Mouse (Mus musculus): ENCODE data around the gene Nalcn. TPM values are rescaled to one million over a fixed set of nuclear protein-coding genes. Genes with fewer than 3 reads are reported as not detected.

The Nalcn gene
- polyA plus RNA-seq, 1 experiment from 2014 or later = 4.8 TPM

- no peak overlapping the region for H3K27ac ChIP-seq (replicated peaks)
- ATAC-seq (ENCODE audit: low FRiP score, low read depth) = 0 out of 2 replicates have a peak, but pooled peaks have one; percentile 38
- no peak overlapping the region for H3K4me3 ChIP-seq
- no peaks in the 10 kb centered on the region for H3K9me3 ChIP-seq
- no peaks in the 10 kb centered on the region for H3K27me3 ChIP-seq
- no peaks in the 10 kb centered on the region for H3K36me3 ChIP-seq
- H3K9ac ChIP-seq (replicated peaks) = no peak overlapping the region
- 88% methylated on average over 4 of the region's 4 CpGs for WGBS
- H3K4me1 ChIP-seq = no peaks in the 10 kb centered on the region
- H3K4me2 ChIP-seq (replicated peaks) = no peak overlapping the region
Measured at GRCm38 (mm10) chr14:123291118-123292007, 335.6 kb downstream of the Nalcn start.

GRCm38 (mm10) chr14:123282165-123282564 lies 344.8 kb downstream of the Nalcn start:
- ATAC-seq (ENCODE audit: low FRiP score, low read depth) = no peak
- Histone ChIP-seq H3K27me3 (no peaks in the 10 kb centered on the region), H3K27ac (replicated peaks) (no peak overlapping the region), H3K36me3 (no peaks in the 10 kb centered on the region), H3K4me3 (no peak overlapping the region), H3K9me3 (no peaks in the 10 kb centered on the region), H3K4me2 (replicated peaks) (no peak overlapping the region), H3K4me1 (no peaks in the 10 kb centered on the region), H3K9ac (replicated peaks) (no peak overlapping the region)

- WGBS = 88% methylated on average over 2 of the region's 2 CpGs
- no peak for ATAC-seq (ENCODE audit: low FRiP score, low read depth)
- no peaks in the 10 kb centered on the region for H3K9me3 ChIP-seq
Measured at GRCm38 (mm10) chr14:123272121-123272520, 354.8 kb downstream of the Nalcn start.

GRCm38 (mm10) chr14:123240738-123241137 lies 386.2 kb downstream of the Nalcn start:
- Histone ChIP-seq H3K4me3 (no peak overlapping the region), H3K9me3 (no peaks in the 10 kb centered on the region), H3K27ac (replicated peaks) (no peak overlapping the region), H3K4me2 (replicated peaks) (no peak overlapping the region), H3K4me1 (no peaks in the 10 kb centered on the region), H3K36me3 (no peaks in the 10 kb centered on the region), H3K27me3 (no peaks in the 10 kb centered on the region), H3K9ac (replicated peaks) (no peak overlapping the region)
- ATAC-seq (ENCODE audit: low FRiP score, low read depth) = no peak
- WGBS = 70% methylated on average over 1 of the region's 1 CpGs

More at GRCm38 (mm10) chr14:123272121-123272520, 354.8 kb downstream of the Nalcn start:
- Histone ChIP-seq H3K4me1 (no peaks in the 10 kb centered on the region), H3K4me3 (no peak overlapping the region), H3K4me2 (replicated peaks) (no peak overlapping the region), H3K27ac (replicated peaks) (no peak overlapping the region), H3K9ac (replicated peaks) (no peak overlapping the region), H3K36me3 (no peaks in the 10 kb centered on the region), H3K27me3 (no peaks in the 10 kb centered on the region)

- Histone ChIP-seq H3K4me2 (replicated peaks) (no peak overlapping the region), H3K36me3 (no peaks in the 10 kb centered on the region), H3K4me1 (no peaks in the 10 kb centered on the region), H3K27me3 (no peaks in the 10 kb centered on the region), H3K9ac (replicated peaks) (no peak overlapping the region), H3K27ac (replicated peaks) (no peak overlapping the region), H3K4me3 (no peak overlapping the region), H3K9me3 (no peaks in the 10 kb centered on the region)
- 8% methylated on average over 2 of the region's 2 CpGs for WGBS
- 0 out of 2 replicates have a peak, but pooled peaks have one; percentile 34 for ATAC-seq (ENCODE audit: low FRiP score, low read depth)
Measured at GRCm38 (mm10) chr14:123239945-123240344, 387.0 kb downstream of the Nalcn start.

GRCm38 (mm10) chr14:123237002-123237401 lies 389.9 kb downstream of the Nalcn start:
- H3K4me3 ChIP-seq = no peak overlapping the region
- no peak for ATAC-seq (ENCODE audit: low FRiP score, low read depth)

GRCm38 (mm10) chr14:123232630-123233206 lies 394.2 kb downstream of the Nalcn start:
- Histone ChIP-seq H3K4me3 (no peak overlapping the region), H3K27me3 (no peaks in the 10 kb centered on the region), H3K4me1 (no peaks in the 10 kb centered on the region), H3K27ac (replicated peaks) (no peak overlapping the region), H3K9me3 (no peaks in the 10 kb centered on the region), H3K4me2 (replicated peaks) (no peak overlapping the region), H3K9ac (replicated peaks) (no peak overlapping the region), H3K36me3 (no peaks in the 10 kb centered on the region)
- no peak for ATAC-seq (ENCODE audit: low FRiP score, low read depth)

More at GRCm38 (mm10) chr14:123237002-123237401, 389.9 kb downstream of the Nalcn start:
- no peaks in the 10 kb centered on the region for H3K27me3 ChIP-seq
- no peak overlapping the region for H3K9ac ChIP-seq (replicated peaks)
- H3K36me3 ChIP-seq = no peaks in the 10 kb centered on the region
- WGBS = 70% methylated on average over 2 of the region's 2 CpGs
- no peak overlapping the region for H3K4me2 ChIP-seq (replicated peaks)
- H3K9me3 ChIP-seq = no peaks in the 10 kb centered on the region
- no peak overlapping the region for H3K27ac ChIP-seq (replicated peaks)
- H3K4me1 ChIP-seq = no peaks in the 10 kb centered on the region

Other genes with a start within 250 kb of the Nalcn start
- 1.7 and 2.1 TPM in 2 replicates for gene Itgbl1, start 32.8 kb upstream of the Nalcn start, polyA plus RNA-seq (2016; fragmentation: Nextera tagmentation; extraction: Ambion mirVana)